Mouse (Mus musculus) liver, embryonic 14.5 days (tissue): ENCODE measurements around the gene Lrrc27. TPM values are rescaled to one million over a fixed set of nuclear protein-coding genes. Genes with fewer than 3 reads are reported as not detected.

Experiments
- ATAC-seq: fragments of 200-750 bp; cut with Nextera tagmentation; 2 replicates; pipeline ENCODE4 v1.8.0; 2017; ENCODE audit warnings: moderate number of reproducible peaks, mild to moderate bottlenecking, moderate library complexity; ENCODE audit not compliant: insufficient read depth
- DNase-seq, 3 experiments: peaks; one replicate each; pipeline ENCODE4 v3.0.0-alpha.2; 2012 to 2013; ENCODE audit warnings: low read depth in 3 of 3, low spot score in 3 of 3
- H3K27ac ChIP-seq: fragments of 300-500 bp; sonication (generic); 2 replicates; pipeline ENCODE4 v1.5.1; 2014; ENCODE audit warnings: moderate library complexity, mild to moderate bottlenecking, control low read depth, inconsistent platforms
- H3K27me3 ChIP-seq: fragments of 300-500 bp; sonication (generic); 2 replicates; pipeline ENCODE4 v1.6.1; 2014; ENCODE audit warnings: mild to moderate bottlenecking, low read length, moderate library complexity; ENCODE audit not compliant: control insufficient read depth, insufficient read depth
- H3K36me3 ChIP-seq: fragments of 300-500 bp; sonication (generic); replicated peaks from 2 replicates; pipeline ENCODE4 v1.6.1; 2014; ENCODE audit warnings: low read depth; ENCODE audit not compliant: control insufficient read depth, insufficient read depth
- H3K4me1 ChIP-seq, 2 experiments: fragments of 200-500 bp in 1 of 2; fragments of 300-500 bp in 1 of 2; sonication (generic) in 1 of 2; replicated peaks; 2 replicates each; pipeline ENCODE4 v1.6.1; 2012 to 2014; ENCODE audit warnings: antibody characterized with exemption in 1 of 2, inconsistent platforms in 1 of 2, low read length in 1 of 2; ENCODE audit not compliant: control insufficient read depth in 2 of 2, insufficient read depth in 2 of 2
- H3K4me2 ChIP-seq: fragments of 300-500 bp; sonication (generic); 2 replicates; pipeline ENCODE4 v1.6.1; 2014; ENCODE audit warnings: low read depth, mild to moderate bottlenecking, control low read depth, moderate library complexity
- H3K4me3 ChIP-seq, 2 experiments: fragments of 200-500 bp in 1 of 2; fragments of 300-500 bp in 1 of 2; sonication (generic) in 1 of 2; 2 replicates each; pipeline ENCODE4 v1.5.1; 2012 to 2014; ENCODE audit warnings: low read depth in 2 of 2, low read length in 2 of 2, mild to moderate bottlenecking in 2 of 2, control low read depth in 1 of 2, inconsistent platforms in 1 of 2, moderate library complexity in 1 of 2; ENCODE audit not compliant: insufficient read depth in 1 of 2
- H3K9ac ChIP-seq: fragments of 300-500 bp; sonication (generic); replicated peaks from 2 replicates; pipeline ENCODE4 v1.6.1; 2014; ENCODE audit warnings: mild to moderate bottlenecking, control low read depth, moderate library complexity
- H3K9me3 ChIP-seq: fragments of 300-500 bp; sonication (generic); 2 replicates; pipeline ENCODE4 v1.6.1; 2016; ENCODE audit warnings: low read length, mixed read lengths; ENCODE audit not compliant: control insufficient read depth
- CTCF ChIP-seq: IDR thresholded peaks from 2 replicates; pipeline ENCODE4 v1.5.1; 2016; ENCODE audit warnings: antibody characterized with exemption, low read depth, control low read depth
- EP300 ChIP-seq: IDR thresholded peaks from 2 replicates; pipeline ENCODE4 v1.6.1; 2016; ENCODE audit warnings: antibody characterized with exemption, low read depth
- WGBS: fragments of 180-500 bp; shearing (Covaris S2); extraction: QIAGEN DNeasy Blood & Tissue Kit; methylation state at CpG from one replicate; pipeline ENCODE4 v1.1.7; 2014; ENCODE audit not compliant: insufficient replicate concordance; 5-methylcytosine and 5-hydroxymethylcytosine counted together
- polyA plus RNA-seq, 2 experiments: library from polyadenylated mRNA; depleted of rRNA in 1 of 2; stranded (reverse) in 1 of 2; unstranded in 1 of 2; fragments of >200 nt; fragmentation: Nextera tagmentation in 1 of 2; extraction: Ambion mirVana in 1 of 2; gene quantifications; 2 replicates each; pipeline versions ENCODE4 v1.2.1 to v1.2.3; 2012 to 2014

Gene Lrrc27
- polyA plus RNA-seq, 2 experiments, result 0.27 to 0.52 TPM

- TF ChIP-seq EP300 (no peak), CTCF (no peak)
- Histone ChIP-seq H3K27me3 (no peaks in the 10 kb centered on the region), H3K9ac (no peak overlapping the region), H3K4me1 (peaks cover 0 to 20% of the 10 kb centered on the region in 2 experiments; a peak in 2 of 4 replicates), H3K27ac (no peak overlapping the region), H3K36me3 (no peaks in the 10 kb centered on the region), H3K4me2 (no peak overlapping the region), H3K9me3 (no peaks in the 10 kb centered on the region), H3K4me3 (no peak overlapping the region)
- 75% methylated on average over 10 of the region's 10 CpGs for WGBS
- DNase-seq (no peak), ATAC-seq (no peak)
These were observed 63.4 kb downstream of the Lrrc27 start for GRCm38 (mm10) chr7:139276150-139276549.

DNA sequence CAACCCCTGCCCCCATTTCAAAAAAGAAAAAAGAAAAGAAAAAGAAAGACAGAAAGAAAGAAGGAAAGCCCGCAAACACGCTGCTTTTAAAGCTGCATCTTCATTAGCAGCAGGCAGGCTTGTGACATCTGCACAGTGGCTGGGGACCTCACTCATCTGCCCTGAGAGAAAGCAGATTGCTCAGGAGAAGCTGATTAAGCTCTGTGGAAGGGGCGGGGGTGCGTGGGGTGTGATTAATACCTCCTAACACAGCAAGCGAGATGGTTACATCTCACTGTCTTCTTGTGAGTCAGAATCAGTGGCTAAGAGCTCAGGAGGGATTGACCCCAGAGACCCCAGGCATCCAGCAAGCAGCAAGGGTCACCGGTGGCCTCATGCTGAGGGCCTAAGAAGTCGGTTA, 64.7 kb downstream of the Lrrc27 start:
- H3K27ac ChIP-seq, result no peak overlapping the region
- DNase-seq, result no peak
- TF ChIP-seq EP300 (no peak), CTCF (no peak)
- no peak overlapping the region for H3K4me3 ChIP-seq
- ATAC-seq, result no peak
- no peak overlapping the region for H3K4me2 ChIP-seq
- H3K27me3 ChIP-seq, result no peaks in the 10 kb centered on the region
- no peaks in the 10 kb centered on the region for H3K36me3 ChIP-seq
- H3K9ac ChIP-seq, result no peak overlapping the region
- H3K9me3 ChIP-seq, result no peaks in the 10 kb centered on the region
- H3K4me1 ChIP-seq, result peaks cover 0 to 14% of the 10 kb centered on the region in 2 experiments; a peak in 2 of 4 replicates
- WGBS, result 75% methylated on average over 7 of the region's 7 CpGs

- no peak overlapping the region for H3K9ac ChIP-seq
- WGBS, result 53% methylated on average over 5 of the region's 5 CpGs
- H3K36me3 ChIP-seq, result no peaks in the 10 kb centered on the region
- no peak overlapping the region for H3K4me2 ChIP-seq
- H3K4me3 ChIP-seq, result no peak overlapping the region
- no peaks in the 10 kb centered on the region for H3K27me3 ChIP-seq
- no peak overlapping the region for H3K27ac ChIP-seq
- no peak for DNase-seq
- no peaks in the 10 kb centered on the region for H3K9me3 ChIP-seq
- ATAC-seq, result no peak
- TF ChIP-seq EP300 (no peak), CTCF (no peak)
- peaks cover 0 to 2% of the 10 kb centered on the region in 2 experiments; a peak in 1 of 4 replicates for H3K4me1 ChIP-seq
These were observed 66.8 kb downstream of the Lrrc27 start for GRCm38 (mm10) chr7:139279571-139279970.

DNA sequence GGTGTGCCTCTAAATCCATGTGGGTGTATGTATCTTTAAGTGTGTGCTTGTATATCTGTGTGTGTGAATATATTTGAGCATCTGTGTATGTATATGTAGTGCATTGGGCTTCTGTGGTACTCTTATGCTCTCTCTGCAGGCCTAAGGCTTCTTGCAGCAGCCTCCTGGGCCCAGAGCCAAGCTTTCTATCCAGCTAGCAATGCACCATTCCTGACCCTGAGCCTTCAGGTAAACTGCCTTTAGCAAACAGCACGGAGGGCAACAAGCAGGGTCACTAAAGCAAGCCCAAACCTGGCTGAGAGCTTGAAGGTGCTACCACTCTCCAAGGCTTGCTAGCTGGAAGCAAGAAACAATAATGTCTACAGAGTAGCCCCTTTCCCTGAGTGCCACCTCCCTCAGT, 67.3 kb downstream of the Lrrc27 start:
- H3K9ac ChIP-seq, result no peak overlapping the region
- no peak overlapping the region for H3K4me2 ChIP-seq
- no peak overlapping the region for H3K4me3 ChIP-seq
- H3K4me1 ChIP-seq, result peaks cover 0 to 2% of the 10 kb centered on the region in 2 experiments; a peak in 1 of 4 replicates
- no peak for TF ChIP-seq CTCF
- no peak for TF ChIP-seq EP300
- H3K27me3 ChIP-seq, result no peaks in the 10 kb centered on the region
- DNase-seq (no peak), ATAC-seq (no peak)
- no peaks in the 10 kb centered on the region for H3K36me3 ChIP-seq
- no peaks in the 10 kb centered on the region for H3K9me3 ChIP-seq
- H3K27ac ChIP-seq, result no peak overlapping the region
- 52% methylated on average over 1 of the region's 1 CpGs for WGBS

DNA sequence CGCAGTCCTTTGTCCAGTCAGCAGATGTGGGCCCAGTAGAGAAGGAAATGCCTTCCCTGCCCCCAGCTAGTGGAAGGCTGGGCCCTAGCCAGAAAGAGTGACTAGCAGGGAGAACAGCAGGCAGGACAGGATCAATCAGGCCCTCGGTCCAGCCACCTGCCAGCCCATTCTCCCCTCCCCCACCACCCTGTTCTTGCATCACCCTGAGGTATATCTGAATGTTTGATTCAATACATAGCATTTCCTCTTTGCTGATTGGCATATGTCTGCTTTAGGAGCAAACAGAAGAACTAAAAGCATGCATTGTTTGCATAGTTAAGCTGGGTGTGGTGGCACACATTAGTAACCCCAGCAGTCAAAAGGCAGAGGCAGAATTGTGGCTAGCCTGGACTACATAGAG, 68.4 kb downstream of the Lrrc27 start:
- H3K4me1 ChIP-seq, result peaks cover 0 to 2% of the 10 kb centered on the region in 2 experiments; a peak in 1 of 4 replicates

More for the DNA sequence above, 68.4 kb downstream of the Lrrc27 start:
- TF ChIP-seq CTCF, result no peak
- TF ChIP-seq EP300, result no peak
- WGBS, result 21% methylated on average over 2 of the region's 2 CpGs
- peak; percentile 59 for ATAC-seq
- no peak for DNase-seq
- Histone ChIP-seq H3K4me3 (no peak overlapping the region), H3K36me3 (no peaks in the 10 kb centered on the region), H3K27me3 (no peaks in the 10 kb centered on the region), H3K9ac (no peak overlapping the region), H3K4me2 (no peak overlapping the region), H3K27ac (no peak overlapping the region), H3K9me3 (no peaks in the 10 kb centered on the region)
